Mouse (Mus musculus) G1E (cell line): ENCODE measurements around the gene Lef1. TPM values are rescaled to one million over a fixed set of nuclear protein-coding genes. Genes with fewer than 3 reads are reported as not detected.

Source experiments
- ATAC-seq: 2 replicates; pipeline ENCODE4 v1.8.0; 2016; ENCODE audit warnings: mild to moderate bottlenecking; ENCODE audit not compliant: insufficient number of reproducible peaks, poor library complexity, low FRiP score, severe bottlenecking; ENCODE audit errors: extremely low read depth
- DNase-seq: peaks from one replicate; pipeline ENCODE4 v3.0.0; 2012; ENCODE audit warnings: low spot score
- H3K27me3 ChIP-seq: 2 replicates; pipeline ENCODE4 v1.6.1; 2012; ENCODE audit warnings: mild to moderate bottlenecking, low read length, inconsistent platforms; ENCODE audit not compliant: insufficient read depth
- H3K36me3 ChIP-seq: replicated peaks from 2 replicates; pipeline ENCODE3; 2012; ENCODE audit warnings: mild to moderate bottlenecking, inconsistent platforms
- H3K4me1 ChIP-seq: 2 replicates; pipeline ENCODE4 v1.6.1; 2012; ENCODE audit warnings: low read depth, low read length, inconsistent platforms, mixed read lengths; ENCODE audit not compliant: insufficient read depth
- H3K4me3 ChIP-seq: 2 replicates; pipeline ENCODE4 v1.5.1; 2012; ENCODE audit warnings: low read depth, mild to moderate bottlenecking, inconsistent platforms, low read length, moderate library complexity, mixed read lengths
- H3K9me3 ChIP-seq: replicated peaks from 2 replicates; pipeline ENCODE4 v1.6.1; 2012; ENCODE audit warnings: inconsistent platforms
- CTCF ChIP-seq: IDR thresholded peaks from 2 replicates; pipeline ENCODE4 v1.5.1; 2012; ENCODE audit warnings: low read depth, low read length, inconsistent platforms, mixed read lengths
- GATA1 ChIP-seq: IDR thresholded peaks from 2 replicates; pipeline ENCODE4 v1.6.1; 2012; ENCODE audit warnings: borderline replicate concordance, low read length, inconsistent platforms, mixed read lengths
- GATA2 ChIP-seq: IDR thresholded peaks from 2 replicates; pipeline ENCODE4 v1.6.1; 2012; ENCODE audit warnings: low read depth, low read length, inconsistent platforms, borderline replicate concordance
- POLR2AphosphoS5 ChIP-seq: IDR thresholded peaks from 2 replicates; pipeline ENCODE4 v1.6.1; 2012; ENCODE audit warnings: low read depth, low read length, inconsistent platforms; ENCODE audit not compliant: insufficient replicate concordance
- TAL1 ChIP-seq: conservative IDR thresholded peaks from 2 replicates; pipeline ENCODE4 v1.6.1; 2012; ENCODE audit warnings: low read depth, low read length, inconsistent platforms, mixed read lengths
- polyA plus RNA-seq: library from polyadenylated mRNA; stranded (reverse); fragments of >175 nt; gene quantifications from 2 replicates; pipeline ENCODE4 v1.2.3, GENCODE M21; 2012
- total RNA-seq, 2 experiments: library from RNA; stranded (forward) in 1 of 2; stranded (reverse) in 1 of 2; fragments of 200-1000 nt in 1 of 2; fragments of >200 nt in 1 of 2; fragmentation: Nextera tagmentation in 1 of 2; gene quantifications; 2 replicates each; pipeline ENCODE4 v1.2.3; 2014 to 2017

Lef1 gene
- total and polyA plus RNA-seq, 3 experiments, result 0.11 TPM; not detected in 2

DNA sequence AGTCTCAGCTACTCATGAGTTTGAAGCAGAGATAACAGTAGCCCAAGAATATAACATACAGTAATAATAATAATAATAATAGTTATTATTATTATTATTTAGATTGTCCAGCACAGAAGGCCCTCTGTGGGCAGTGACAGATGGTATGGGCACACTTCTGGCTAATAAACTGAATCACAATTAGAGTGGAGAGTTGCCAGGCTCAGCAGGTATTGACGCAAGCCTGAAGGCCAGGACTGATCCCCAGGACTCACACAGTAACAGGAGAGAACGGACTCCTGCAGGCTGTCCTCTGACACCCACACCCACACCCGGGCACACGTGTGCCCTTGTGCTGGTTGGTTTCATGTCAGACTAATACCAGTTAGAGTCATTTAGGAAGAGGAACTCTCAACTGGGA lies 36.3 kb upstream of the Lef1 start:
- H3K4me1 ChIP-seq, result no peaks in the 10 kb centered on the region
- no peak for TF ChIP-seq GATA2
- TF ChIP-seq CTCF, result no peak
- TF ChIP-seq TAL1, result no peak
- TF ChIP-seq GATA1, result no peak
- TF ChIP-seq POLR2AphosphoS5, result no peak
- no peaks in the 10 kb centered on the region for H3K27me3 ChIP-seq
- H3K4me3 ChIP-seq, result no peak overlapping the region
- peaks cover 60% of the 10 kb centered on the region for H3K9me3 ChIP-seq
- ATAC-seq, result no peak
- DNase-seq, result no peak
- H3K36me3 ChIP-seq, result no peaks in the 10 kb centered on the region

DNA sequence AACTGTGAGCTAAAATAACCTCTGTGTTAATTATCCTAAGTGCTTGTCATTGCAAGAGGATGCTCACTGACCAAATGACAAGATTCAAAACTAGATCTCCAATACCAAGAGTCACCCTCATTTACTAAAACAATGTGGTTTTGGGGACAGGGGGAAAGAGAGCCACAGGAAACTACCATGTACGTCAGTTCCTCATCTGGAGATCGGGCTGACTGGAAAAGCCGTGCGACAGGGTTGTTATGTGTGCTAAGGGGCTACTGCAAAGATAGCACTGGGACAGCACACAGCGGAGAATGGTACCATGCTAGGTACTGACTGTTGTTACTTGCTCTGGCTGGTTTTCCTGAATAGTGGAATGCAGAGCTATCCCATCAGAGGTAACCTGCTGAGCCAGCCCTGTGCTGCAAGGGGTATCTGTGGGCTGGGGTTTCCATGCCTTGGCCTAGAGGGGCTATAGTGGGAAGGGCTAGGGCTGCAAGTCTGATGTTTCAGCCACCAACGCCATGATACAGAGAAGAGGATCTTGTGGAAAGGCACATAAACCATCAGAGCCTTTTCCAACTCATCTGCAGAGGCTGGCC lies 32.1 kb upstream of the Lef1 start:
- TF ChIP-seq TAL1, result no peak
- no peak for TF ChIP-seq GATA2
- TF ChIP-seq CTCF, result no peak
- TF ChIP-seq GATA1, result no peak
- no peak for TF ChIP-seq POLR2AphosphoS5
- DNase-seq, result no peak

DNA sequence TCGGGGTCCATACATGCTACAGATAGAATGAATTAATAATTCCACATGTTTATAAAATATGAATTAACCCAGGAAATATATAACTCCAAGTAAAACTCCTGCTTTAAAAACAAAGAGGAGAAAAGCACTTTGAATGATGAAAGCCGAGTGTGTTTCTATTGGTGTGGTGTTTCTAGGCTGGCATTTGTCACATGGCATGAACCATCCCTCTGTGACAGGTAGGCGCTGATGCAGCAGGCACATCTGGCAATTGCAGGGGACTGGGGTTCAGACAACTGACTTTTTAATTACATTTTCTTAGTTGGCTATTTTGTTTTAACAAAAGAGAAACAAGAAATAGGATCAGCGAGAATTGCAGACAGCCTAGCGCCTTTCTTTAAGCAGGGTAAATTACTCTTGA lies 31.6 kb upstream of the Lef1 start:
- TF ChIP-seq POLR2AphosphoS5 (no peak), TAL1 (no peak), GATA2 (no peak), CTCF (no peak), GATA1 (no peak)
- Histone ChIP-seq H3K9me3 (peaks cover 48% of the 10 kb centered on the region), H3K27me3 (no peaks in the 10 kb centered on the region), H3K4me1 (no peaks in the 10 kb centered on the region), H3K36me3 (no peaks in the 10 kb centered on the region), H3K4me3 (no peak overlapping the region)
- DNase-seq, result no peak
- ATAC-seq, result no peak

More for the DNA sequence above, 32.1 kb upstream of the Lef1 start:
- H3K36me3 ChIP-seq, result no peaks in the 10 kb centered on the region
- H3K9me3 ChIP-seq, result peaks cover 49% of the 10 kb centered on the region
- no peaks in the 10 kb centered on the region for H3K4me1 ChIP-seq
- H3K4me3 ChIP-seq, result no peak overlapping the region
- ATAC-seq, result no peak
- H3K27me3 ChIP-seq, result no peaks in the 10 kb centered on the region

DNA sequence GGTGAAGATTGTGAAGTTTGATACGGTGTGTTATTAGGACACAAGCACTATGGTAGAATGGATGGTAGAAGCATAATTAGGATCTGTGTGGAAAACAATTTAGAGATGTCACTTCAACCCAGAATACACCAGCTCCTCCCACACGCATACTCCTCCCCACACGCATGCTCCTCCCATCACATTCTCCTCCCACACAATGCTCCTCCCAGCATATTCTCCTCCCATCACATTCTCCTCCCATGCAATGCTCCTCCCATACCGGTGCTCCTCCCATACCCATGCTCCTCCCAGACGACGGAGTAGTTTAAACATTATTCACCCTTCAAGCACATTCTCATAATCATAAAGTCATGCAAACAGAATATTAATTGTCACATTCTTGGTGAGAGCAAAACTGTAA lies 26.5 kb upstream of the Lef1 start:
- H3K4me1 ChIP-seq, result no peaks in the 10 kb centered on the region
- H3K9me3 ChIP-seq, result peaks cover 48% of the 10 kb centered on the region
- TF ChIP-seq GATA1, result no peak
- TF ChIP-seq TAL1, result no peak
- TF ChIP-seq CTCF, result no peak
- no peaks in the 10 kb centered on the region for H3K27me3 ChIP-seq
- H3K36me3 ChIP-seq, result no peaks in the 10 kb centered on the region
- no peak overlapping the region for H3K4me3 ChIP-seq
- no peak for DNase-seq
- no peak for ATAC-seq

DNA sequence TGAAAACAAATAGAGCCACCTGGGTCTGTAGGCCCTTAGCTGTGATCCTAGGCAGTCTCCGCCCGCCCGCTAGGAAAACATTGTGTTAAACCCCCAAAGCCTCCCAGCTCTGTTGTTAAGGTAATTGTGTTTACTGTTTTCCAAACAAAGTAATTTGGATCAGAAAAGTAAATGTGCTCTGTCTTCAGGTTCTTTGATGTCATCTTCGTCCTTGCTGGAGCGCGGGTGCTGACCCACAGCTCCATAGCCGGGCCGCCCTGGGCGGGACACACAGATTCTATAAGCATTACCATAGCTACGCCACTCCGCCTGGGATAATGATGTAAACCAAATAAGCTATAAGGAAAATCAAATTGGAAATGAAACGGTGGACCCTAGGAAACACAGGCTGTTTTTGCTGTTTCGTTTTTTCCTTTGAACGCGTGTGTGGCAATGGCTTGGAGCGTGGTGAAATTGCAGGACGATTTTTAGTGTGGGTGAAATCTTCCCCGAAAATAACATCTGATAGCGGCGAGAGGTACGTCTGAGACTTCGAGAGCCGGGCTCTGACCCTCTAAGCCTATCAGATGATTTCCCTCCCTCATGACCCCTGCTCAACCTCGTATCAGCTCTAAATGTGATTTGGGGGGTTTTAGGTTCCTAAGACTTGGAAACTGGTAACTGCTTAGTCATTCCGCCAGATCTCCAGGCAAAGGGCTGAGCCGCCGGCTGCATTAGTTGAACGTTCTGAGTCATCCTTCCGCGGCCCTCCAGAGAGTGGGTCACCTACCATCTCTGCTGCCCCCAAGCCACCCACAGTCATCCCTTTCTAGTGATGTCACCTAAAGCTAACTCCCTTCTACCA lies 25.3 kb upstream of the Lef1 start:
- H3K4me3 ChIP-seq, result no peak overlapping the region
- H3K36me3 ChIP-seq, result no peaks in the 10 kb centered on the region
- no peaks in the 10 kb centered on the region for H3K4me1 ChIP-seq
- H3K27me3 ChIP-seq, result no peaks in the 10 kb centered on the region
- H3K9me3 ChIP-seq, result peaks cover 44% of the 10 kb centered on the region
- no peak for DNase-seq
- ATAC-seq, result no peak
- TF ChIP-seq GATA1, result no peak
- no peak for TF ChIP-seq GATA2
- no peak for TF ChIP-seq POLR2AphosphoS5
- no peak for TF ChIP-seq CTCF
- no peak for TF ChIP-seq TAL1

DNA sequence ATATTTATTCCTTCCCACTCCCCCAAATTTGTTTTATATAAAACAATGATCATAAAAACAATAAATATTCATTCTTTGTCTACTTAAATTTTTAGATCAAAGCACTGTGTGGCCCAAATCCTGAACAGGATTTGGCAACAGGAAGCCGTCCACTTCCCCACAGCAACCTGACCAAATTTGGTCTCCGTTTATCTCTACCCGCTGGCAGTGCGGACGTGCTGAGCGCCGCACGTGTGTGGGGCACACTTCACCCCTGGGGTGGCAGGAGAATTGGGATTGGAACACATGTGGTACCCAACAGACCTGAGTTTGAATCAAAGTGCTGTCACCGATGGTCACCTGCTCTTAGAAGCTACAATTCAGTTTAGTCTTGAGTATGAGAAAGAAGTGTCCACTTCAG lies 24.3 kb upstream of the Lef1 start:
- Histone ChIP-seq H3K9me3 (peaks cover 44% of the 10 kb centered on the region), H3K4me3 (no peak overlapping the region), H3K27me3 (no peaks in the 10 kb centered on the region), H3K4me1 (no peaks in the 10 kb centered on the region), H3K36me3 (no peaks in the 10 kb centered on the region)
- TF ChIP-seq GATA2 (no peak), POLR2AphosphoS5 (no peak), TAL1 (no peak), CTCF (no peak), GATA1 (no peak)
- DNase-seq (no peak), ATAC-seq (no peak)
